Mouse (Mus musculus) urinary bladder, postnatal 36 days (tissue): ENCODE measurements at regions not wholly inside any gene's neighbourhood (a gene's known extent, or its start where the extent isn't known, plus 50 kb on each side); places are given as distances from the start of the nearest gene placed in this dataset.

Source experiments
- DNase-seq, 2 experiments: peaks; one replicate each; pipeline ENCODE4 v3.0.0; 2022; ENCODE audit warnings: low spot score in 2 of 2, mixed read lengths in 1 of 2

DNA sequence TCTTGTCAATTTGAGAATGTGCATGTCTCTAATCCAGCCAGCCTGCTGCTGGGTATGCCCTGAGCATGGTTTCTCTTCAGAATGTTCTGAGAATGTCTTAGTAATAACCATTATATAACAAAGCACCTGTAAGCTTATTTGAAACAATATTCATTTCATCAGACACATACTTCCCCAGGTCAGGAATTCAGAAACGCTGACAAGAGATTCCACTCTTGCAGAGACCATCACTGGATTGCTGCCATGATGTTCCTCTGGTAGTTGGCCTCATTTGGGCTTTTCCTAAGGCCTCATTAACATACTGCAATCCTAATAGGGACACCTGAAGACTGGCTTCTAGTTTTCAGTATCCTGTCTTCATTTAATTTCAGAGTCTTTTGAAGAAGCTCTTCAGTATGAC, 642.5 kb upstream of the Adamts5 start:
- no peak for DNase-seq

DNA sequence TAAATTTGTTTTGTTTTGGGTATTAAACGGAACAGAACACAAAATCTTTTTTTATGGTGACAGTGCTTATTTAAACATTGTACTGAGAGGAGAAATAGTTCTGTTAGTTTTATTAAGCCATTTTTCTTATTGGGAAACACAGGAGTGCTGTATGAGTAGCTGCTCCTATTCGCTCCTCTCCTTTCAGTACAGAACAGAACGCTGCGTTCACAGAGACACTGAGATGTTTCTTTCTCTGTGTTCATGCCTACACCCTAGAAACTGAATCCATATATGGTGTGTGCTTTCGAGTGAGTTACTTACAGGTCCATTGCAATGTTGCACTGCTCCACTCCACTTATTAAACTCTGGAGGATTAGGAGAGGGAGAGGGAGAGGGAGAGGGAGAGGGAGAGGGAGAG, 634.9 kb upstream of the Adamts5 start:
- no peak for DNase-seq

DNA sequence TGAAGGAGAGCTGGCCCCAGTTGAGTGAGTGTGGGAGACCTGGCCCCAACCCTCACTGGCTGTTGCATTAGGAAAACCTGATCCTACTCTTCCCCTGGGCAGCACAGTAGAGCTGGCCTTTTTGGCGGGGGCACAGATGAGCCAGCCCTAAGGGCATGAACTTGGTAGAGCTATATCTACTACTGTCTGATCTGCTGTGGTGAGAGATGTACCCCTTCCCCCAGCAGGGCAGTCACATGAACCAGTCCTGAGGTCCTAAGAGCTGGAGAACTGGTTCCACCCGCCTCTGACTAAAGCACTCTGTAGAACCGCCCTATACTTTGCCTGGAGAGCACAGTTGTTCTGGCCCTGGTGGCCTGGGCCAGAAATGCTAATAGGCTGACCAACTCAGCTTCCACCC, 622.5 kb upstream of the Adamts5 start:
- DNase-seq: no peak

DNA sequence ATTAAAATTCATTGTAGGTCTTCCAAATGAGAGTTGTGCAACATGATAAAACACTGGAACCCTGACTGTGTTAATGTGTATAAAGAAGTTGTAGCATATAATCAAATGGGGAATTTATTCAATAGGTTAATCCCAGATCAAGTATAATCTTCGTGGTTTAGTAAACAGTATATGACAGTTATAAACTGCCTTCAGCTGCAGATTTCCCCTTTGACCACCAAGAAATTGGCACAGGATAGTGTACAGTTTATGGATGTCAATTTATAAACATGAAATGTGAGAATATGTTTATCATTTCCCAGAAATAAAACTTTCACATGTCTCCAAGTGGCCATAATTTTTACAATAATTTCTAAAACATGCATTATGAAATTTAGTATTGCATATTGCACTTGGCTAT, 615.3 kb upstream of the Adamts5 start:
- DNase-seq: no peak

DNA sequence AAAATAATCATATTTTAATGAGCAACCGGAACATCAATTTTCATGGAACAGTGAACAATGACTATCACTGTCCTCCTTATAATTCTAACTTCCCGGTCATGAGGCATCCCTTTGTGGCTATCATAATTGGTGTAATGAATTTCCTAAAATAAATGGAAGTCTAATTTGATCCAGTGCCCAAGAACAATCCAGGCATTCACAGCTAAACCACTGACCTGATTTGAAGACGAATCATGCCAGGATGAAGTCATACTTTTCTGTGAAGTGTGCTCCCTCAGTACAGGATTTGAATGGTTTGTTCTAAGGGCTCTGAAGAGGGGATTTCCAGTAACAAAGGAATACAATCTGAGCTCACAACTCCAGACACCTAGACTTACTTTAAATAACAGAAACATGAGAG, 614.5 kb upstream of the Adamts5 start:
- no peak for DNase-seq

DNA sequence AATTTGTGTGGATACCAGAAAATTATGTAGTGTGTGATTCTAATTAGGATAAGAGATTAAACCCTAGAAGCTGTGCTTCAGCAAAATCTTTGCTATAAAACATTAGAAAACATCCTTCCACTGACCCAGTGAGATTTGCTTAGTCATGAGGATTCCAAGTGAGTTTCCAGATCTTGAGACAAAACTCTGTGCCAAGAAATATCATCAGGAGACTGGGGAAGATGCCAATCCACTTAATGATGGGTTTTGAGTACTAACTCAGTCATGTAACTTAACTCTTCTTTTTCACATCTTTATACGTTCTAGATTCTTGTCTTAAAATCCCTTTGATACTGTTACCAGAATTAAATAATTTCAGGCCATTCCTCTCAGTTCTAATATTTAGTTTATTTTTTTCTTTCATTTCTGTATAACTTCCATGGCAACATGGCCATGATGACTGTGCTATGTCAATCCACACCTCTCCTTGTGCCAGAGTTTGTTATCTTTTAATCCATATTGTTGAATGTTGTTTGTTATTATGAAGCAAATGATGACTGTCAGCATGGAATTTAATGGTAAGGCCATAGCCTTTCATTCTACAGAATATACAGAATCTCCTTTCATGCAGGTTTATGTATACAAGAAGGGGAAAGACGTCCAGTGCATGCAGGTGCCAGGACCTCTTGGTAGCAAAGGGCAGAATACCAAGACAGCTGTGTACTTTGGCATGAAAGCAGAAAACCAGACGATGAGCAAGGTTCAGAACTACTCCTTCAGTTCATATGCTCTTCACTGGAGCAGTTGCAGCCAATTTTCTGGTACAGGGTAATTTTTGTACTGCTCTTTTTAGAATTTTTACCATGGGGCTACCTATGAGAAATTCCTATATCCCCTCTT, 599.7 kb upstream of the Adamts5 start:
- DNase-seq: peak in 1 of 2 experiments; percentile 11

DNA sequence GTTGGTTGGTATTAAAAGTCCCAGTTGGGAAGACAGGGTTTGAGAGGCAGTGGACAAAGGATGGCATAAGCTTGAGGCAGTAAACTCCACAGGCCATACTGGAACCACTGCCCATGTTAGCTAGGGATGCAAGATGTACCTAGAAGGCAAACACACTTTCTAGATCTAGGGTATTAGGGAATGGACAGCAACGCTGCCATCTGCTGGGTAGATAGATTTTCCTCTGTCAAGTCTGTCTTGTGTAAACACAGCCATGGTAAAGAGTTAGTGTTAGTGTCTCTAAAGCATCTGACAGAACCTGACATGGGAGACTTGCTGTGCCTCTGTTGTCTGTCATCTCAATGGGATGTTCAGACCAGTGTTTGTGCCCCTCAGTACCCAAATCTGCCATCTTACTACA, 573.5 kb upstream of the Adamts5 start:
- no peak for DNase-seq

DNA sequence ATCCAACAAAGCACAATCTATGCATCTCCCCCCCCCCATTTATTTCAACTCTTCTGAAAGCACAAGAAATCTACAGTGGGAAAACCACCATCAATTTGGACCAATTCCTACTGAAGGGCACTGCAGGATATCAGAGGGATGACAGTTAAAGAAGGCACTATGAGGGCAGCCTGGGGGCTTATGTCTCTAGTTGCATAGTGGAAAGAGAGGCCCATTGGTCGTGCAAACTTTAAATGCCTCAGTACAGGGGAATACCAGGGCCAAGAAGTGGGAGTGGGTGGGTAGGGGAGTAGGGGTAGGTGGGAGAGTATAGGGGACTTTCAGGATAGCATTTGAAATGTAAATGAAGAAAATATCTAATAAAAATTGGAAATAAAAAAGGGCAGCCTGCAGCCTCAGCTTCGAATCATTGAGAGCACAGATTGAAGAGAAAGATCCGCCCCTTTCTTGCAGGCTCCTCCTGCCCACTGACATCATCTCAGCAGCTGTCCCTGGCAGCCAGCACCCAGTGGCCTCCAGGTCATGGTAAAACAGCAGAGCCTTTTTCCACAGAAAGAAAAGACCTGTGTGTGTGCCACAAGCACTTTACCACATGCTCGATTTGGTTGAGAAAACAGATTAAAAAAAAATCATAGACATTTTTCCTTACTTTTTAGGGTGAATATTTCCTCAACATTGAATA, 571.6 kb upstream of the Adamts5 start:
- DNase-seq: peak in 1 of 2 experiments; percentile 2

DNA sequence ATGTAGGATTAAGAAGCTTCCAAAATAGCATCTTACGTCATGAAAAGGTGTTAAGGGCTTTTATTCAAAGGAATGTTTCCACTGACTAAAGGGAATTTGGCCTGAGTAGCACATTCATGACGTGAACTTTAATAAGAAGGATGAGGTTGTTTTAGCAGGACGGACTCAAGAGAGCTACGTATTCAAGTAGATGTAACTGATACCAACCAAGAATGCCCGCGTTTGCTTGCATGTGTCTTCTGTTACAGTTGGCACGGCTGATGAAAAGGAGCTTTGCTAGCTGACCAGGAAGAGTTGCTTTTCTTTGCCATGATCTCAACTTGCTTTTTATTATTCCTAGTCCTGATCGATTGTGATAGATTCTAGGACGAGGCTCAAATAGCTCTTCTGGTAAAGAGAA, 559.4 kb upstream of the Adamts5 start:
- no peak for DNase-seq

DNA sequence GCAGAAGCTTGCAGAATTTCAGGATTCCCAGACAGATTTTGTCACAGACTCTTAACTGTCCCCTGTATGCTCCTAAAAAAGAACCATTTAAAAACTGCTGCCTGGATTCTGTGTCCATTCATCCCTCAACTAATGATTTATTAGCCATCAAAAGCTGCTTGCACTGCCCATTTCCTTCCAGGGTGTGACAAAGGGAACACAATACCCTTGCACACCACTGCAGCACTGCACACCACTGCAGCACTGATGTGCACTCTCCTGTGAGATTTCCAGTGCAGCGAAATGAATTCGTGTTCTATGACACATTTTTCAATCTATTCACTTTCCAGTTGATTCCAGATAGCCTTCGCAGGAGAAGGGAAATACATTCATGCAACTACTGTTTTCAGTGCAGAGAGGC, 555.0 kb upstream of the Adamts5 start:
- DNase-seq: no peak

DNA sequence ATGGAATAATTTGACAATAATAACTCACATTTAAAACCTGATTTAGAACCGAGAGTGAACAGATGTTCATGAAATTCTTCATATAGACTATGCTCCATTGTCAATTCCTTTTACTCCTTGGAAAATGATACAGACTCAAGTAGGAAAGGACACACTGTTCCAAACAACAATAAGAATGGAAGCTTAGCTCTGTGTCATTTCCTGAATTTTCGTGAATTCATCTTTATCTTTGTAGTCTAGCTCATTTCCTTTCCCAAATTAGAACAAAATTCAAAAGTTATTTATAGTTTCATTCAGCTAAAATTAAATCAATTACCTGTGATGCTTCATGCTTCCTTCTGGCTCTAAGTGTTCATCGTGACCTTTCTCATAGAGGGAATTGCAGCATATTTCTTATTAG, 553.2 kb upstream of the Adamts5 start:
- no peak for DNase-seq

DNA sequence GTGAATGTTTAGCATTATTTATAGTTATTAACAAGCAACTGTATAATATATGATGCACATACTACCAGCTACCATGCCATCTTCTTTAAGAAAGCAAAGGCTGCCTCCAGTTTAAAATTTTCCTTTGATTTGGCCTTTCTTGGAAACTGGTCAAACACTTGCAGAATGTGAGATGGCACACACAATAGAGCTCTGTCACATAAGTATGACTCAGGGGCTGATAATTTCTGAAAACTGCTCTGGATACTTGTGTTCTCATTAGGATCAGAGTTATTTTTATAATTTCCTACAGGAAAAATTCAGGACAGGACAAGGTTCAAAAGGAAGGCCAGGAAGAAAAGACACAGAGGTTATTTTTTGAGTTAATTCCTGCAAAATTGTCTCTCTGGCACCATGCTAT, 552.4 kb upstream of the Adamts5 start:
- DNase-seq: no peak

DNA sequence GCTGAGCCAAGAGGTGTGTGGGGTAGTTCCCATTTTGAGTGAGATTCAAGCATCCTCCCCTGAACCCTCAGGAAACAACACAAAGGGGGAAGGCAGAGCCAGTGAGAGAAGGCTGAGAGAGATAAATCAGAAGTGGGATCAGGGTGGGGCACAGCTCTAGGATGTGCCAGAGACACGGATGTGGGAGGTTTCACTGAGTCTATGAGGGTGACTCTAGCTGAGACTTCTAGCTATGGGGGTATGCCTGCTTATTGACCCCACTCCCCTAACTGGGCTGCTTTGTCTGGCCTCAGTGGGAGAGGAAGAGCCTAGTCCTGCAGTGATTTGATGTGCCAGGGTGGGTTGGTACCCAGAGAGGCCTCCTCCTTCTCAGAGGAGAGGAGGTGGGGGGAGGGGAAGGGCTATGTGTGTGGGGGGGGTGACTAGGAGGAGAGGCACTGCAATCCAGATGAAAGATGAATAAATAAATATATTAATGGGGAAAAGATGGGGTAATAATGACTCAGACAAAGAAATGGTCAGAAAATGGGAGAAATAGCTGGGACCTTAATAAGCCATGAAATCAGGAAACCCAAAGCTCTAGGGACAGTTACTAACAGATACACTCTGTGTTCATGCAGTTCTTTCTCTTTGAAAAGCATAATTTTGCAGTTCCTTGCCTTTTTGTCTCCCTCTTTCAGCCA, 547.0 kb upstream of the Adamts5 start:
- no peak for DNase-seq

DNA sequence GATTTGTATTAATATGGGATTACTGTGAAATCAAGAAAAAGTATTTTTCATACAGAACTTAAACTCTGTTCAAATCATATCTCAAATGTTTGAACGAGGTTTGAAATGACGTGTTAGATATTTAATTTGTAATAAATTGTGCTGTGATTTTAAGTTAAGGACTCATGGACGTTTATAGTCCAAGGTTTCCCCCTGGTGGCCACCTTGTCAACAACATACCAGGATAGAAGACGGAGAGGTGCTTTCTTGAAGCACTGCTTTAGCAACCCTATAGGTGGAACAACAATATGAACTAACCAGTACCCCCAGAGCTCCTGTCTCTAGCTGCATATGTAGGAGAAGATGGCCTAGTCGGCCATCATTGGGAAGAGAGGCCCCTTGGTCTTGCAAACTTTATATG, 517.8 kb upstream of the Adamts5 start:
- DNase-seq: peak; percentile 54 to 65

DNA sequence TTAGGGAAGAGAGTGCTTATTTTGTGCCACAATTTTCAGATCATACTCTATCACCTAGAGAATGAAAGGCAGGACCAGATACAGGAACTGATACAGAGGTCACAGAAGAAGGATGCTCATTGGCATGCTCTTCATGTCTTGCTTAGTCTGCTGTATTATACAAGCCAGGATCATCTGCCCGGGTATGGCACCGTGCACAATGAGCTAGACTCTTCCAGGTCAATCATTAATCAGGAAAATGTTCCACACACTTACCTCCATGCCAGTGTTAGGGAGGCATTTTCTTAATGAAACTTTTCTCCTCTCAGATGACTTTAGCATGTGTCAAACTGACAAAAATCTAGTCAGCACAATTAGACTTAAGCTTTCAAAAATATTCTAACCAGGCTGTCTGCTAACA, 502.7 kb upstream of the Adamts5 start:
- DNase-seq: no peak

DNA sequence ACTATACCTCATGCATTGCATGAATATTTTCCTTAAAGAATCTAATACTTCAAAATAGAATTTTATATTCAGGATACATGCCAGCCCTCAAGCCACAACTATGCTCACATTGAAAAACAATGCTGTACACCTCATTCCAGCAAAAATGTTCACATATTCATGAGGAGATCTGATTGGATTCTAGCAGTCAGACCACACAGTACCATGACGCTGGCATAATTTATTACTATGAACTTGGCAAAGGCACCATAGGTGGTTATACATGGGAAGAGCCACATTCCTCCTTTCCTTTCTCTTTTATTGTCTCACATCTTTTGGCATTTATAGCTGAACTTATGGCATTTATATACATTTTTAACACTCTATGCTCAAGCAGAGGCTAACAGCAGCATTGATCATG, 499.8 kb upstream of the Adamts5 start:
- no peak for DNase-seq

DNA sequence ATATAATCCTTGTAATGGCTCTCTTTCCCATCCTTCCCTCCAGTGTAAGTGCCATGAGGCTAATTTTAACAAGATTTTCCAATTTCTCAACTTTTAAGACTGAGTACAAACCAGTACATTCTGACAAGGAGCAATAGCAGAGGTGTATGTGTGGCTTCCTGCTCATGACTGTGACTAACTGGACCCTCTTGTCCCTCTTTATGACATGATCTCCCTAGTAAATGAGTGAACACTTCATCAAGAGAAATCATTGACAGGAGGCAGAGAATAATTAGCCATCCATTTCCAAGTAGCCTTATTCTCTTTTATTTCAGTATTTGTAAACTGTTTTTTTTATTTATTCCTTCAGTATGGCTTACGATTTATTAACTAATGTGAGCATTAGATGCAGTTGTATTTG, 497.7 kb upstream of the Adamts5 start:
- no peak for DNase-seq

DNA sequence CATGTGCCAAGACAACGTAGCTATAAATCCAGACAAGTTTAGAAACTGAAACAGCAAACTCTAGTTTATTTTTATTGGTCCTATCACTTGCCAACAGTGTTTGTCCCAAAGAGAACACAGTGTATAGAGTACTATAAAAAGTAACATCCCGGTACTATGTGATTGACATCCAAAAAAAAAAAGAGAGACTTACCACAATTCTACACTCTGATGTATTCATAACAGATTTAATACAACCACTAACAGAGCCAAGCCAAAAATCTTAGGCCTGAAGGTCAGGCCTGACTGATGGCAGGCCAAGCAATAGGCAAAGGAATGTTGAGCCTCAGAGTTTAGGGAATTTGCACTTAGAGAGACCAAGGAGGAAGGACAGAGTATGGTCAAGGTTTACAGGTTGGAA, 495.9 kb upstream of the Adamts5 start:
- DNase-seq: no peak

DNA sequence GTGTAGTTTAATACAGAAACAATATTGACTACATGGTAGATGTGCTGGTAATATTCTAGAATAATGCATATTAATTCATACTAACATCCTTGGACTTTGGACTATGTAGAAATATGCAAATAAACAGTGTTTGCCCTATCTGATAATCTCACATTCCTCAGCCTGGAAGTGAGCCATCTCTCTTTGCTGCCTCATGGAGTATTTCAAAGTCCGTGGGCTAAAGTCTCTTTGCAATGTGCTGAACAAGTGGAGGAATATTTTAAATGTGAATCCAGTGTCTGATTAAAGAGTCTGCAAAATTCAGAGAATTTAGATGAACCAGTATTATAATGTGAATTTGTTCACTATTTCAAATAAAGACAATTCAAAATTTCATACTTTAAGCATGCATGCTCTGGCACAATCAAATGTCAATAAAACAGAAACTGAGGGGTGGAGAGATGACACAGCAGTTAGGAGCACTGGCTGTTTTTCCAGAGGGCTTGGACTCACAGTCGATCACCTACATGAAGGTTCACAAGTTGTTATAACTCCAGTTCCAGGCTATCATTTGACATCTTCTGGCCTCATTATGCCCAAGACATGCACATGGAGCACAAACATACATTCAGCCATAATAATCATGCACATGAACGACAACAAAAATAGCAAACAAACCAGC, 487.6 kb upstream of the Adamts5 start:
- DNase-seq: no peak

DNA sequence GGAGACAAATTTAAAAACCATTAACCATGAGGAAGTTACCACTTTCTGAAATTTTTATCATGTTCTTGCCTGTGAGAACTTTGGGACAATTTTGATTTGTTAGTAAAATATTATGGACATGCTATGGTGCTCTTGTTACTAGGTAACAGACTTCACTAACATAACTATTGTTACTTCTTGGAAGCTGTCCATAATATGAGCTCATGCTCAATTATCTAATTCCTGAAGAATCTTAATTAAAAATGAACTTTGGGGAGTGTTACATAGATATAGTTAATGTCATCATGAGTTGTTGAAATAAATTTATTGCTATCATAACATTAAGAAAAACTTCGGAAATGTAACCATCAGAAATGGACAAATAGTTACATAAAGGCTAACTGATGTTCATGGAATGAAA, 486.5 kb upstream of the Adamts5 start:
- DNase-seq: no peak

DNA sequence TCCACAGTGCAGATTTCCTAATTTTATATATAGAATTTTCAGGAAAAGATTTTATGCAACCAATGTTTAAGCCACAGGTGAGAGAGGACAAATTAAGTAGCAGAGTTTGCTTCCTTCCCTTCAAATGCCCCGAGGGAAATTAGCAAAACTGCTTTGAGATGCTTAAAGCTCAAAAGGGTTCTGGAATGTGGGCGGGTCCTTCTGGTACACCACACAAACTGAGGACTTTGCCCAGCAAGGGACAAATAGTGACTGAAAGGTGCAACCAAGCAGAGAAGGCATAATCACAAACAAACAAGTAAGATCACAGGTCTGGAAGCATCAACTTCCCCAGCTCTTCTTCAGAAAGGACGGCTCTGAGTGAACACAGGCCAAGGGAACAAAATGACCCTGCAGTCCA, 476.4 kb upstream of the Adamts5 start:
- no peak for DNase-seq

DNA sequence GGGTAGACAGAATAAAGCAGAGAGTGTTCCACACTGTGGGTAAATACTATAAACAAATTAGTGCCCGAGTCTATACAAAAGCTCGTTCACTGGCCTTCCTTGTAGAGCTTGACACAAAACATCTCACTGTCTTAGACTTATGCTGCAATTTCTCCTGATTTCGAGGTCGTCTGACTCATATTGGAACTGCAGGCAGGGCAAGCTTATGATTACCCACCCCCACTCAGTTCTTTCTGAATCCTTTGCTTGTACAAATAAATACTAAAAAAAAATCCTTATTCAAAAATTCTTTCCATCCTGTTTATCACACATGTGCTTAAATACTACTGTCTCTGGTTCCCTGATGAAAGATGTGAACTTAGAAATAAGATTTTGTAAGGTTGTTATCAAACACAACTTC, 470.0 kb upstream of the Adamts5 start:
- no peak for DNase-seq
